Mouse (Mus musculus) B cell, adult 2 months (primary cell): ENCODE measurements around the gene Nlrx1.
"Not testable (repeated sequence)": the region's sequence is repeated elsewhere in the genome, so short reads cannot be mapped to it uniquely, and the experiment has no call there.

Experiments used
- DNase-seq, 2 experiments: peaks; one replicate each; pipeline ENCODE4 v3.0.0; 2022

Gene Nlrx1

DNA sequence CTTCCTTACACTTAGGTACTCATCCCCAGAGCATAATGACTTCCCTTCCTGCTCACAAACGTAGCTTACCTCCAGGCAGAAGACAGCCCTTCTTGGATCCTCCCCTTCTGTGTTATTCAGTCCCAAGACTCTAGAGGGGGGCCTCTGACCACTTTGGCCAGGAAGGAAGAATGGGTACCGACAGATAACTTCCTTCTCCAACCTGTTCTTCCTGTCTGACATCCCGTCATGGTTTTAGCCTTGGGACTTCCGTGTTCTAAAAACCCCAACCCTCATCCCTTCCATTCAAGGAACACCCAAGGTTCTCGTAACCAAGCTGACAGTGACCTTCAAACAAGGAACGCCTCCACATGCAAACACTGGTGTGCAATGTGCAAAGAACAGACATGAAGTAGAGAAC, at the start of gene Nlrx1:
Gene Nlrx1, minus strand, starts transcription at position 168 of the 400 bp plus-strand sequence.
- DNase-seq, result no peak

DNA sequence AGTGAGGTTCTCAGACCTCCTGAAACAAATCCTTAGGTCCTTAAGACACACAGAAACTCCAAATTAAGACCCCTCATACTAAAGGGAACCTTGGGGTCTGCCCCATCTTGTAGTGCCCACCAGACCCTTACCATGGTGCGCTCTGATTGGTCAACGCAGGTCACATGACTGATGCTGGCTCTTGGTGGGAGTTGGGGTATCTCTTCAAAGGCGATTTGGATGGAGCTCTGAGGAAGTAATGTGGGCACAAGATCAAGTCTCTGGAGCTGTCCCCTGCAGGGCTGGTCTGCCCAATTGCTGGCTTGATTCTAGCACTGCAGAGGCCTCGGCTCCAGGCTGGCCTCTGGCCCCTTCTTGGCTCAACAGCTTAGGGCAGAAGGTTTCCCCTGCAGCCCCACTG, 49.1 kb upstream of the Nlrx1 start:
- DNase-seq, result no peak

GRCm38 (mm10) chr9:44314910-44315309, 46.5 kb upstream of the Nlrx1 start:
- no peak for DNase-seq

- DNase-seq, result no peak
Measured at GRCm38 (mm10) chr9:44314257-44314547, 45.8 kb upstream of the Nlrx1 start.

GRCm38 (mm10) chr9:44313476-44314256, 45.3 kb upstream of the Nlrx1 start:
- DNase-seq, result no peak

- no peak for DNase-seq
Measured at GRCm38 (mm10) chr9:44311136-44312134, 43.0 kb upstream of the Nlrx1 start.

- DNase-seq, result no peak
Measured at GRCm38 (mm10) chr9:44310750-44311135, 42.3 kb upstream of the Nlrx1 start.

GRCm38 (mm10) chr9:44309756-44310155, 41.4 kb upstream of the Nlrx1 start:
- DNase-seq, result no peak

DNA sequence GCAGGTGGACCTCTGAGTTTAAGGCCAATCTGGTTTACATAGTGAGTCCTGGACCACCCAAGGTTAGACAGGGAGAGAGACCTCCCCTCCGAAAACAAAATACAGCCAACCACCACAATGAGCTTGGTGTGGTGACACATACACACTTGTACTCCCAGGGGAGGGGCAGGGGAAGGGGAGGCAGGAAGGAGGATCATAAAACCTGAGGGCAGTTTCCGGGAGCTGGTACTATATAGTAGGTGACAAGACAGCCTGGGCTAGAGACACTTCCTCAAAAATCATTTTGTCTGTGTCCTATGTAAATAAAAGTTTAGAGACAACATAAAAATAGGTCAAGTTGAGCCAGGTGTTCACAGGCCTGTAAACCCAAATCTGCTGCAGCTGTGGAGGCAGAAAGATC, 38.8 kb upstream of the Nlrx1 start:
- peak; percentile 55 to 61 for DNase-seq

DNA sequence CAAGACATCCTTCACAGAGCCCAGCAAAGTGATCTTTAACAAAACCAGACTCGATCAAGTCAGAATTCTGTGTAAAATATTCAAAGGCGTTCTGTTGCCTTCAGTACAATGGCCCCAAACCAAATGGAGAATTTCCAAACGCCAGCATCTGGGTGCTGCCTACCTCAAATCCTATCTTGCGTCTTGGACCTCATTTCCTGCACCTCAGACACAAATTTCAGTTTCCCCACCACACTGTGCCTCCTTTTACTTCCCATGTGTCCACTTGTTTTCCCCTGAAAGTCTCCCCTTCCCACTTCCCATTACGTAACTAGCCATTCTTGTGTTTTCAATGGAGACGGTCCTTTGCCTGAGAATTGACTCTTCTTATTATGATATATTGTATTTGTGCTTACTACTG, 38.1 kb upstream of the Nlrx1 start:
- DNase-seq, result no peak

GRCm38 (mm10) chr9:44305466-44306079, 37.2 kb upstream of the Nlrx1 start, which contains the start of gene Hinfp:
Gene Hinfp, minus strand, starts transcription at chr9:44305671.
- DNase-seq, result peak; percentile 98

GRCm38 (mm10) chr9:44300001-44300400, 31.6 kb upstream of the Nlrx1 start:
- not testable (repeated sequence) for DNase-seq

DNA sequence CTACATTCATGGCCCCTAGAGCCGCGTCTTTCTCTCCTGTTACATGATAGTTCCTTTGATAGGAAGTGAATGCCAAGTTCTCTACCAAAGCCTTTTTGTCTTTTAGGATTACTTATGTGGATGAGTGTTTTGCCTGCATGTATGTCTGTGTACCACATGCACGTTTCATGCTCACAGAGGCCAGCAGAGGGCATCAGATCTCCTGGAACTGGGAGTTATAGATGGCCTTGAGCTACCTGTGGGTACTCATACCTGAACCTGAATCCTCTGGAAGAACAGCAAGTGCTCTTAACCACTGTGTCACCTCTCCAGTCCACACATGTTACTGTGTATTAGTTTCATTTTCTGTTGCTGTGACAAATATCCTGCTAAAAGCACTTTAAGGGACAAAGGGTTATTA, 24.1 kb upstream of the Nlrx1 start:
- peak; percentile 69 to 71 for DNase-seq

- no peak for DNase-seq
Measured at GRCm38 (mm10) chr9:44288959-44289291, 20.5 kb upstream of the Nlrx1 start.

- peak; percentile 15 to 29 for DNase-seq
Measured at GRCm38 (mm10) chr9:44288076-44288958, 19.9 kb upstream of the Nlrx1 start, which contains the start of gene Abcg4. Gene Abcg4, minus strand, starts transcription at chr9:44288615.

GRCm38 (mm10) chr9:44287401-44288075, 19.1 kb upstream of the Nlrx1 start:
- peak; percentile 26 to 27 for DNase-seq

GRCm38 (mm10) chr9:44287003-44287400, 18.6 kb upstream of the Nlrx1 start:
- DNase-seq, result peak; percentile 21 to 27

- no peak for DNase-seq
Measured at GRCm38 (mm10) chr9:44286256-44286850, 18.0 kb upstream of the Nlrx1 start.

DNA sequence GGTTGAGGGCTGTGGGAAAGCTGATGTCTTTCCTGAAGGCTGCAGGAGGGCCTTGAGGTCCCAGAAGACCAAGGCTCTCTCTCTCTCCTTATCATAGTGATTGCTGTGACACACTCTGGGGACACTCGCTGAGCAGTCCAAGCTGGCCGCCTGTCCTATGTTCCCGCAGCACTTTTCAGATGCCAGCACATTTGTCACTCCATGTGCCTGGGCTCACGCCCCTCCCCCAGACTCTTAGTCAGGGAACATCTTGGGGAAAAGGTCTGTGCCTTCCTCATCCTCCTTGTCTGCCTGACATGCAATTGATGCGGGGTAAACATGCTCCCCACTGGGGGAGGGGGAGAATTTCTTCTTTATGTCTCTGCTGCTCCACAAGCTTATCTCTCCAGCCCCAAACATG, 14.8 kb upstream of the Nlrx1 start:
- no peak for DNase-seq

- DNase-seq, result no peak
Measured at GRCm38 (mm10) chr9:44269973-44270372, 1.6 kb upstream of the Nlrx1 start.

DNA sequence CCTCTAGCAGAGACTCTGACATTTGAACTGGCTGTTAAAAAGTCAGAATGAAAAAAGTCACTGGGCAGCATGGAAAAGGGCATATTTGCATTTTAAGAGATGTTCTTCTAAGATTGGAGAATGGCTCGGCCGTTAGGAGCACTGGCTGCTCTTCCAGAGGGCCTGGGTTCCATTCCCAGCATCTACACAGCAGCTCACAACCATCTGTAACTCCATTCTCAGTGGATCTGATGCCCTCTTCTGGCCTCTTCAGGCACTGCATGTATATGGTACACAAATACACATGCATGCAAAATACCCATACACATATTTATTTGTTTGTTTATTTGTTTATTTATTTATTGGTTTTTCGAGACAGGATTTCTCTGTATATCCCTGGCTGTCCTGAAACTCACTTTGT, 678 bp upstream of the Nlrx1 start:
- DNase-seq, result peak; percentile 70 to 74

DNA sequence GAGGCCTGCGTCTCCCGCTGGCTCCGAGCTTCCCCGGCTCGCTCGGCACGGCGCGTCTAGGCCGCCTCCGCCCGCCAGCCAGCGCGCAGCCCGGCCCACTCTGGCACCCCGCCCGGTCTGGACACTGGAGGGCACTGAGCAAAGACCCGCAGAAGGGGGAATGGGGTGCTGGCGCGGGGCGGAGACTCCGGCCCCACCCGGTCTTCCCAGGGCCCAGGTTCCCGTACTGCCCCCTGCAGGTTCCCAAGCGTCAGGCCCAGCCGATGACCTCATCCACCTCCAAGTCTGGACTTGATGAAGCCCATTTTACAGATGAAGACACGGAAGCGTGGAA, 405 bp downstream of the Nlrx1 start:
- DNase-seq, result peak; percentile 85 to 86
